Mouse (Mus musculus) brain, embryonic 18.5 days (tissue): ENCODE data around the gene Dyrk2.

Experiments
- DNase-seq: peaks from one replicate; pipeline ENCODE4 v3.0.0-alpha.2; 2012; ENCODE audit warnings: low read depth, low spot score

Gene Dyrk2

GRCm38 (mm10) chr10:118870201-118870980 lies at the start of gene Dyrk2:
Gene Dyrk2, minus strand, starts transcription at chr10:118870209.
- DNase-seq, result no peak

- DNase-seq, result no peak
Observed at GRCm38 (mm10) chr10:118902625-118903024, 32.6 kb upstream of the Dyrk2 start.

- DNase-seq, result no peak
Observed at GRCm38 (mm10) chr10:118893645-118894044, 23.6 kb upstream of the Dyrk2 start.

GRCm38 (mm10) chr10:118884126-118884525 lies 14.1 kb upstream of the Dyrk2 start:
- no peak for DNase-seq

GRCm38 (mm10) chr10:118883317-118883716 lies 13.3 kb upstream of the Dyrk2 start:
- no peak for DNase-seq

- DNase-seq, result no peak
Observed at GRCm38 (mm10) chr10:118882258-118882885, 12.4 kb upstream of the Dyrk2 start.

DNA sequence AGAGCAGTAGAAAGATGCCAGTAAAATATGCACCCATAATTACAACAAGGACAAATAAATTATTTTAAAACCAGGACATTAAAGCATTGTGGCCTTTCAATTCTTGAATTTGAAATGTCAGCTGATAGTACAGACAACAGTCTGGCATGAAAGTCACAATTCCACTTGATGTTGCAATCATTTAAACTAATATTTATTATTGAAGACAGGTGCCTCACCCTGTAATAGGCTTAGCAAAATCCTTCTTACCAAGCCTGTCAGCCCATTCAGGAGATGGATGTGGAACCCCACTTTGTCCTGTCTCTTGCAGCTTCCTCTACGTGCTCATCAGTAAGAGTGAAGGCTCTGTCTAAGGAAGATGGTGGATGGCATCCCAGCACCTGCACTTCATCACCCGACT lies 10.8 kb upstream of the Dyrk2 start:
- DNase-seq, result no peak

- no peak for DNase-seq
Observed at GRCm38 (mm10) chr10:118872196-118872595, 2.2 kb upstream of the Dyrk2 start.

DNA sequence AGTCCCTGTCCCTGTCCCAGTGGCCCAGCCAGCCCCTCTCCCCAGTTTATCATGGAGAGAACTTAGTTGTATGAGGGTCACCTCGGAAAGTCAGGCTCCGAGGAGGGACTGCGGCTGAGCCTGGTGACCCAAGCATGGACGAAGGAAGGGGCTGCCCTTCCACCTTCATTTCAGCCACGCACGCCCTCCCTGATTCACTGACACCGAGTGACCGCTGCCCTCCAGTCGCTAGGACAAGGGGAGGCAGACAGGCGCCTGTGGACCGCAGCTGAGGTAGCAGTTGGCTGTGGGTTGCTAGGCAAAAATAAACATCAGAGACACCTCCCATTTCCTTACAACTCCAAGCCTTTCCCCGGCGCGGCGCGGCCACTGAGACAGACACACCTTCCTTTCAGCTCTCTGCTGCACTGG lies 413 bp downstream of the Dyrk2 start:
- DNase-seq, result no peak

DNA sequence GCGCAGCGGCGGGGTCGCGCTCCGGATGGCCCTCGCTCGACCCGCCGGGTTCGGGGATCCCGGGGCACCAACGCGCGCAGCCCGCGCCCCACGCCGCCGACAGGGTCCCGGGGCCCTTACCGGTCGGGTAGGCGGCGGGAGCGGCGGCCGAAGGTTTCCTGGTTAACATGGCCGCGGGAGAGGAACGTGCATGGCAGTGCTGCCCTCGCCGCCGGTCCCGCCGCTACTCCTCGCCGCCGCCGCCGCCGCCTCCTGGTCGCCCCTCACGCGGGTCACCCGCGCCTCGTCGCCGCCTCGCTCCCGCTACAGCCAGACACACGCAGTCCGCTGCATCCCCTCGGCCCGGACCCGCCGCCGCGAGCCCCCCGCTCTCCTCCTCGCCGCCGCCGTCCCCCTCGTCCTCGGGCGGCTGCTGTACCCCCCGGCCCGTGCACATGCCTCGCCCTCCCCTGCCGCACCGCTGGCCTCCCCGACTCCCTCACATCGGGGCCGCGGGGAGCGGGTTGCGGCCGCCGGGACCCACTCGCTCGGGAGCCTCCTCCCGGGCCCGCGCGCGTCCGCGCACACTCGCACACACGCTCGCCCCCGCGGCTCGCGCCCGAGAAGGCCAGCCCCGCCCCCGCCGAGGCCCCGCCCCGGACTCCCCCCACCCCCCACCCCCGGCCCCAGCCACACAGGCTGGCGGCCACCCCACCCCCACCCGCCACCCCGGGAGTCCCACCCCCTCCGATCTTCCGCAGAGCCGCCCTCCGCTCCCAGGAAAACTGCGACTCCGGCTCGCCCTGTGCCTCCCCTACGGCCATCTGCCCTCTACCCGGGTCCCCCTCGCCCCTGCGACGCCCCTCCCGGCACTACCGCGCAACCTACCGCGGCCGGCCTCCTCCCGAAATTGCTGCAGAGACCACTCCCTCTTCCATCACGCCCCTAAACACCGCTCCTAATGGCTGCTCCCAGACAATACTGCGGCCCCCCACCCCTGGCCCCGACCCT lies 1.1 kb downstream of the Dyrk2 start:
- DNase-seq, result no peak

GRCm38 (mm10) chr10:118867896-118868600 lies 2.0 kb downstream of the Dyrk2 start:
- no peak for DNase-seq

GRCm38 (mm10) chr10:118867304-118867895 lies 2.6 kb downstream of the Dyrk2 start:
- DNase-seq, result no peak

- DNase-seq, result no peak
Observed at GRCm38 (mm10) chr10:118864976-118865375, 5.0 kb downstream of the Dyrk2 start.

GRCm38 (mm10) chr10:118863611-118864010 lies 6.4 kb downstream of the Dyrk2 start:
- no peak for DNase-seq

DNA sequence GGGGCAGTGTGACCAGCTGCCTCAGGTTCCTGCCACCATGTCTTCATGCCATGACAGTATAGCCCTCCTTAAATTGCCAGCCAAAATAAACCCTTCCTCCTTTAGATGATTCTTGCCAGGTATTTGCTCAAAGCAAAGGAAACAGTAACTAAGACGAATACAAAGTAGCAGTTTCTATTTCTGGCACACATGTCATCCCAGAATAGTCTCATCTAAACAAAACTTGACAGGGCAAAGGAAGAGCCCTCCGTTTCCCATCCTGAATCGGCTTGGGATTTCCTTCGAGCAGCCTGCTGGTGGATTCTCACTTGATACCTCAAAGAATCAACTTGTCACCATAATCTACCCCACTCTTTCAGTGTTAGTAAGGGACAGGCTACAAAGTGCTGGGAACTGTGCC lies 7.8 kb downstream of the Dyrk2 start:
- no peak for DNase-seq

GRCm38 (mm10) chr10:118861234-118862025 lies 8.6 kb downstream of the Dyrk2 start:
- DNase-seq, result no peak

DNA sequence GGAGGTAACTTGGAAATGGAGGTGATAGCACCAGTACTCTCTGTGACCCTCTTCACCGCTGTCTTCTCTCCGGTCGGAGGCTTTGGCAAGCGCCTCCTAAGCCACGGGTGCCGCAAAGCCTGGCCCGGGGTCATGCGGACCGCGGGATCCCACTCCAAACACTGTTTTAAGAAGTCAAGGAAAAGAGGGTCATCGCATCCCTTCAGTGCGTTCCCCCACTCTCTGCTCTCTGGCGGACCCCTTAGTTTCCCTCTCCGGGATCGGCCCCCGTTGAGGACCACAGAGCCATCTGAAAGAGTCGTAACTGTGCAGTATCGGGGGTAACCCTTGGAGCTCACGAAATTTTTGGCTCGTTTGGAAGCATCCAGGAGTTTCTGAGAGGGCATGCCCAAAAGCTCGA lies 10.4 kb downstream of the Dyrk2 start:
- no peak for DNase-seq

- no peak for DNase-seq
Observed at GRCm38 (mm10) chr10:118854641-118855040, 15.4 kb downstream of the Dyrk2 start.

GRCm38 (mm10) chr10:118852554-118852953 lies 17.5 kb downstream of the Dyrk2 start:
- DNase-seq, result no peak

GRCm38 (mm10) chr10:118848501-118848900 lies 21.5 kb downstream of the Dyrk2 start:
- no peak for DNase-seq
